Mouse (Mus musculus) lung, postnatal 25 days (tissue): Measurements from ENCODE around the gene Jmjd8.

ENCODE experiments used
- DNase-seq: peaks from one replicate; pipeline ENCODE4 v3.0.0; 2022; ENCODE audit warnings: low spot score

The Jmjd8 gene

GRCm38 (mm10) chr17:25878611-25879180 is 50.0 kb downstream of the Jmjd8 start:
- no peak for DNase-seq

- no peak for DNase-seq
Measured at GRCm38 (mm10) chr17:25879261-25879660, 50.6 kb downstream of the Jmjd8 start.

- DNase-seq = no peak
Measured at GRCm38 (mm10) chr17:25879750-25880149, 51.1 kb downstream of the Jmjd8 start.

GRCm38 (mm10) chr17:25880196-25880910 is 51.7 kb downstream of the Jmjd8 start, which contains the start of gene Wfikkn1:
Gene Wfikkn1, minus strand, starts transcription at chr17:25880858.
- DNase-seq = no peak

GRCm38 (mm10) chr17:25880913-25881641 is 52.4 kb downstream of the Jmjd8 start:
- no peak for DNase-seq
